Mouse (Mus musculus) intestine, embryonic 16.5 days (tissue): Measurements from ENCODE around the gene Eef1g. TPM values are rescaled to one million over a fixed set of nuclear protein-coding genes. Genes with fewer than 3 reads are reported as not detected.
"Not testable (repeated sequence)": the region's sequence is repeated elsewhere in the genome, so short reads cannot be mapped to it uniquely, and the experiment has no call there.

Source experiments
- ATAC-seq: fragments of 200-750 bp; cut with Nextera tagmentation; 2 replicates; pipeline ENCODE4 v1.8.0; 2017; ENCODE audit warnings: moderate TSS enrichment, moderate library complexity
- H3K27ac ChIP-seq: fragments of 300-500 bp; sonication (generic); 2 replicates; pipeline ENCODE4 v1.5.1; 2014; ENCODE audit warnings: mild to moderate bottlenecking, low read length
- H3K27me3 ChIP-seq: fragments of 300-500 bp; sonication (generic); replicated peaks from 2 replicates; pipeline ENCODE4 v1.6.1; 2014; ENCODE audit warnings: low read length, control low read depth, mixed read lengths; ENCODE audit not compliant: control insufficient read depth, insufficient read depth
- H3K36me3 ChIP-seq: fragments of 300-500 bp; sonication (generic); 2 replicates; pipeline ENCODE4 v1.6.1; 2014; ENCODE audit warnings: low read length, control low read depth; ENCODE audit not compliant: control insufficient read depth, insufficient read depth
- H3K4me1 ChIP-seq: fragments of 300-500 bp; sonication (generic); 2 replicates; pipeline ENCODE4 v1.6.1; 2014; ENCODE audit warnings: low read length, control low read depth, mixed read lengths; ENCODE audit not compliant: control insufficient read depth, insufficient read depth
- H3K4me2 ChIP-seq: fragments of 300-500 bp; sonication (generic); 2 replicates; pipeline ENCODE4 v1.6.1; 2014; ENCODE audit warnings: low read depth, low read length, control low read depth
- H3K4me3 ChIP-seq: fragments of 300-500 bp; sonication (generic); 2 replicates; pipeline ENCODE4 v1.5.1; 2014; ENCODE audit warnings: mild to moderate bottlenecking, low read length
- H3K9ac ChIP-seq: fragments of 300-500 bp; sonication (generic); 2 replicates; pipeline ENCODE4 v1.6.1; 2014; ENCODE audit warnings: low read depth, low read length
- H3K9me3 ChIP-seq: fragments of 300-500 bp; sonication (generic); 2 replicates; pipeline ENCODE4 v1.6.1; 2016; ENCODE audit warnings: low read length, control low read depth; ENCODE audit not compliant: control insufficient read depth
- WGBS: fragments of 180-500 bp; shearing (Covaris S2); extraction: QIAGEN DNeasy Blood & Tissue Kit; methylation state at CpG from one replicate; pipeline ENCODE4 v1.1.7; 2014; 5-methylcytosine and 5-hydroxymethylcytosine counted together
- polyA plus RNA-seq: library from polyadenylated mRNA; unstranded; fragments of >200 nt; fragmentation: Nextera tagmentation; extraction: Ambion mirVana; gene quantifications from 2 replicates; pipeline ENCODE4 v1.2.1, GENCODE M21; 2015

Eef1g gene
- polyA plus RNA-seq, 1 experiment from 2014 or later, result 445 TPM

DNA sequence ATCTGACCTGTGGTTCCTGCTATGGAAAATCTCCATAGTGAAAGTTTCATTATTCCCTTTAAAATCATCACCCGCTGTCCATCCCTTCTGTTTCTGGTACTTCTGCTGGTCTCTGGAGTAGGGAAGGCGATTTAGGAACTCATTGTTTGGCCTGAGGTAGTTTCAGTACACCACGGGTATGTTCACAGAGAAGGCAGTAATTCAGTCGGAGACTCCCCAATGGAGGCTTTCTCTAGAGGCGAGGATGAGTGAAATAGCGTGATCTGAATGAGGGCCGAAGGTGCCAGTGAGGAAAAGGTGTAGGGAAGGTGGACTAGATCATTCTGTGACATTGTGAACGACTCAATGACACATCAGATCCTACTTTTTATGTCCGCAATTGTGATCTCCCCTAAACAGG is 12.7 kb upstream of the Eef1g start:
- Histone ChIP-seq H3K27me3 (no peaks in the 10 kb centered on the region), H3K36me3 (peaks cover 7% of the 10 kb centered on the region), H3K9ac (peak overlapping the region; percentile 82), H3K4me3 (peak overlapping the region; percentile 75), H3K4me1 (peaks cover 9% of the 10 kb centered on the region), H3K27ac (peak overlapping the region; percentile 82), H3K9me3 (no peaks in the 10 kb centered on the region), H3K4me2 (peak overlapping the region; percentile 84)
- ATAC-seq, result no peak
- 11% methylated on average over 9 of the region's 9 CpGs for WGBS

DNA sequence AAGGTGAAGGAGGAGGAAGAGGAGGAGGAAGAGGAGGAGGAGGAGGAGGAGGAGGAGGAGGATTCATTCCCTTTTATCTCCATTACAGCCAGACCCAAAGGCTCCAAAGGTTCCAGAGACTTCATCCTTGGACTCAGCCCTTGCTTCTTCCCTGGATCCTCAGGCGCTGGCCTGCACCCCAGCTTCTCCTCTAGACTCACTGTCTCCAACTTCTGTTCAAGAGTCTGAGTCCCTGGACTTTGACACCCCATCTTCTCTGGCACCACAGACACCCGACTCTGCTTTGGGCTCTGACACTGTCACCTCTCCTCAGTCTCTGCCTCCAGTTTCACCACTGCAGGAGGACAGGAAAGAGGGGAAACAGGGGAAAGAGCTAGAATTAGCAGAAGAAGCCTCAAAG is 4.6 kb upstream of the Eef1g start:
- WGBS, result 82% methylated on average over 2 of the region's 2 CpGs
- Histone ChIP-seq H3K27me3 (no peaks in the 10 kb centered on the region), H3K4me1 (peaks cover 7% of the 10 kb centered on the region), H3K4me3 (no peak overlapping the region), H3K9me3 (no peaks in the 10 kb centered on the region), H3K27ac (no peak overlapping the region), H3K9ac (no peak overlapping the region), H3K4me2 (no peak overlapping the region), H3K36me3 (peaks cover 13% of the 10 kb centered on the region)
- no peak for ATAC-seq

- peaks cover 12% of the 10 kb centered on the region for H3K4me1 ChIP-seq
- ATAC-seq, result no peak
- no peaks in the 10 kb centered on the region for H3K9me3 ChIP-seq
- H3K27ac ChIP-seq, result peak overlapping the region; percentile 96; the same call in 1 of the 2 replicates
- peaks cover 16% of the 10 kb centered on the region for H3K36me3 ChIP-seq
- H3K27me3 ChIP-seq, result no peaks in the 10 kb centered on the region
- no peak overlapping the region; the same call in 1 of the 2 replicates for H3K4me3 ChIP-seq
- H3K9ac ChIP-seq, result peak overlapping the region; percentile 74; the same call in 1 of the 2 replicates
- H3K4me2 ChIP-seq, result no peak overlapping the region
- WGBS, result 84% methylated on average over 11 of the region's 11 CpGs
Observed at GRCm38 (mm10) chr19:8965075-8965474, 1.8 kb upstream of the Eef1g start.

DNA sequence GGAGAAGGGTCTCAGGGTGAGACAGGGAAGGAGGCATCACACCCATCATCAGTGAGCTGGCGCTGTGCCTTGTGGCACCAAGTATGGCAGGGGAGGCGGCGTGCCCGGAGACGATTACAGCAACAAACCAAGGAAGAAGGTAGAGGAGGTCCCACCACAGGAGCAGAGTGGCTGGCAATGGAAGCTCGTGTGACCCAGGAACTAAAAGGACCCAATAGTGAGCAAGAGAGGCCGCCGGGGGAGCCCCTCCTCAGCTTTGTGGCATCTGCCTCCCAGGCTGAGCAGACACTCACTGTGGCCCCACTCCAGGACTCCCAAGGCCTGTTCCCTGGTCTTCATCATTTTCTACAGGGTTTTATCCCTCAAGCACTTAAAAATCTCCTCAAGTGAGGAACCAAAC is 1.1 kb upstream of the Eef1g start:
- Histone ChIP-seq H3K27me3 (no peaks in the 10 kb centered on the region), H3K4me3 (peak overlapping the region; percentile 63), H3K27ac (peak overlapping the region; percentile 96), H3K4me1 (peaks cover 12% of the 10 kb centered on the region), H3K4me2 (peak overlapping the region; percentile 73), H3K9me3 (no peaks in the 10 kb centered on the region), H3K36me3 (peaks cover 22% of the 10 kb centered on the region), H3K9ac (peak overlapping the region; percentile 74)
- WGBS, result 70% methylated on average over 8 of the region's 8 CpGs
- ATAC-seq, result no peak

GRCm38 (mm10) chr19:8966198-8966589 is 647 bp upstream of the Eef1g start:
- Histone ChIP-seq H3K4me2 (peak overlapping the region; percentile 73), H3K27me3 (no peaks in the 10 kb centered on the region), H3K36me3 (peaks cover 26% of the 10 kb centered on the region), H3K9ac (peak overlapping the region; percentile 74), H3K4me1 (peaks cover 12% of the 10 kb centered on the region), H3K4me3 (peak overlapping the region; percentile 63), H3K9me3 (no peaks in the 10 kb centered on the region), H3K27ac (peak overlapping the region; percentile 96)
- 25% methylated on average over 5 of the region's 5 CpGs for WGBS
- peak; percentile 36 for ATAC-seq

GRCm38 (mm10) chr19:8967373-8967743 is 517 bp downstream of the Eef1g start:
- Histone ChIP-seq H3K36me3 (peaks cover 31% of the 10 kb centered on the region), H3K9ac (peak overlapping the region; percentile 84), H3K9me3 (no peaks in the 10 kb centered on the region), H3K27me3 (no peaks in the 10 kb centered on the region), H3K4me3 (peak overlapping the region; percentile 66), H3K4me1 (peaks cover 12% of the 10 kb centered on the region), H3K4me2 (peak overlapping the region; percentile 86), H3K27ac (peak overlapping the region; percentile 65)
- ATAC-seq, result no peak
- 0% methylated on average over 8 of the region's 8 CpGs for WGBS

DNA sequence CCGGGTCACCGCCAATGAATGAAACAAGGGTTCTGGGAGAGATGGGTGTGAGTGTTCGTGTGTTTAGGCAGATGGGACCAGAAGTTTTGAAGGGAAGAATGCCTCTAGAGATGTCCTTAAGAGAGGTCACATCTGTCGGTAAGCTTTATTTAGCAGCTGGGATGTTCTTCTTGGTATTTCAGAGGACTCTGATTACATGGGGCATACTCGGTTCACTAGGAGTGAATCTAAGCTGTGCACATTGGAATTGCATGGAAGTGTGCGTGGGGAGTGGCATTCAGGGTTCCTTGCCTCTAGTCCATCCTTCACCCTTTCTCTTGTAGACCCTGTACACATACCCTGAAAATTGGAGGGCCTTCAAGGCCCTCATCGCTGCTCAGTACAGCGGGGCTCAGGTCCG is 1.1 kb downstream of the Eef1g start:
- H3K27ac ChIP-seq, result peak overlapping the region; percentile 65; the same call in 1 of the 2 replicates
- H3K4me2 ChIP-seq, result peak overlapping the region; percentile 86
- H3K27me3 ChIP-seq, result no peaks in the 10 kb centered on the region
- peak overlapping the region; percentile 84 for H3K9ac ChIP-seq
- peak overlapping the region; percentile 66 for H3K4me3 ChIP-seq
- 0% methylated on average over 9 of the region's 9 CpGs for WGBS
- H3K9me3 ChIP-seq, result no peaks in the 10 kb centered on the region
- H3K36me3 ChIP-seq, result peaks cover 28% of the 10 kb centered on the region
- no peak for ATAC-seq
- peaks cover 12% of the 10 kb centered on the region for H3K4me1 ChIP-seq

DNA sequence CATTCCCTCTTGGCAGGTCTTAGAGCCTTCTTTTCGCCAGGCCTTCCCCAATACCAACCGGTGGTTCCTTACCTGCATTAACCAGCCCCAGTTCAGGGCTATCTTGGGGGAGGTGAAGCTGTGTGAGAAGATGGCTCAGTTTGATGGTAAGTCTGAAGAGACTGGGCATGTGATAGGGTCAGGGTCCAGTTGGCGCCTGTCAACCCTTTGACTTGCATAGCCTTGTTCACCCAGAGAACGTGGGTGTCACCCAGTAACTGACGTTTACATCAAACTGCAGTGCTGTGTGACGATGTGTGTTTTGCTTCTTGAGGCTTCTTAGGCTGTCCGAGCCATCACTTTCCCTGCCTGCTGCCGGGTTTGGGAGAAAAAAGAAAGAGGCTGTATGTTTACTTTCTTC is 5.7 kb downstream of the Eef1g start:
- not testable (repeated sequence) for H3K27me3 ChIP-seq, H3K9me3 ChIP-seq, H3K9ac ChIP-seq, ATAC-seq, H3K27ac ChIP-seq, H3K4me1 ChIP-seq, H3K4me2 ChIP-seq, H3K4me3 ChIP-seq
- WGBS, result 81% methylated on average over 8 of the region's 8 CpGs
- peaks cover 29% of the 10 kb centered on the region for H3K36me3 ChIP-seq

- 82% methylated on average over 1 of the region's 1 CpGs for WGBS
- 0 out of 2 replicates have a peak, but pooled peaks cover 4% of the 10 kb centered on the region for H3K4me1 ChIP-seq
- no peak overlapping the region for H3K4me2 ChIP-seq
- no peak overlapping the region for H3K9ac ChIP-seq
- H3K36me3 ChIP-seq, result peaks cover 39% of the 10 kb centered on the region
- no peak for ATAC-seq
- H3K9me3 ChIP-seq, result no peaks in the 10 kb centered on the region
- H3K4me3 ChIP-seq, result no peak overlapping the region
- H3K27me3 ChIP-seq, result no peaks in the 10 kb centered on the region
- no peak overlapping the region for H3K27ac ChIP-seq
Observed at GRCm38 (mm10) chr19:8974638-8975037, 7.8 kb downstream of the Eef1g start.

GRCm38 (mm10) chr19:8975491-8975890 is 8.7 kb downstream of the Eef1g start:
- Histone ChIP-seq H3K4me3 (no peak overlapping the region), H3K36me3 (peaks cover 33% of the 10 kb centered on the region), H3K4me1 (0 out of 2 replicates have a peak, but pooled peaks cover 6% of the 10 kb centered on the region), H3K27me3 (no peaks in the 10 kb centered on the region), H3K27ac (no peak overlapping the region), H3K4me2 (no peak overlapping the region), H3K9me3 (no peaks in the 10 kb centered on the region), H3K9ac (no peak overlapping the region)
- WGBS, result 91% methylated on average over 2 of the region's 2 CpGs
- ATAC-seq, result no peak
